Mouse (Mus musculus) mesoderm, embryonic 11.5 days (tissue): ENCODE measurements at regions not wholly inside any gene's neighbourhood (a gene's known extent, or its start where the extent isn't known, plus 50 kb on each side); places are given as distances from the start of the nearest gene placed in this dataset.

ENCODE experiments used
- DNase-seq: peaks from one replicate; pipeline ENCODE4 v3.0.0-alpha.2; 2012; ENCODE audit warnings: low read depth, low spot score

DNA sequence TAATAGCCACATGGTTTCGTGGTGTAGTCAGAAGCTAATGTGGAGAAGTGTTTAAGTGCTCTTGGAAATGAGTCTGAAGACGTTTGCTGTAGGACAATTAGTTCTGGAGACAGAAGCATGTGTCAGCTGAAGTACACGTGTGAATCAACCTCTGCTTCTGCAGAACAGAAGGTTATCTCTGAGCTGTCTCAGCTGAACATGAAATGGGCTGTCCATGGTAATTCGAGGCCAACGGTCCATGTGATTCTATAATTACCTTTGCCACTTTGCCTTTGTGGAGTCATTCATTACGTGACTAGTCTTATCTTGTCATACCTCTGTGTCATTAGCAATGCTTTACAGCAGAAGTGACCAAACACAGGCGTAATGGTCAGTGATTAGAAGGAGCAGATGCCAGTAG is 295.6 kb upstream of the Veph1 start:
- DNase-seq, result peak; percentile 15

DNA sequence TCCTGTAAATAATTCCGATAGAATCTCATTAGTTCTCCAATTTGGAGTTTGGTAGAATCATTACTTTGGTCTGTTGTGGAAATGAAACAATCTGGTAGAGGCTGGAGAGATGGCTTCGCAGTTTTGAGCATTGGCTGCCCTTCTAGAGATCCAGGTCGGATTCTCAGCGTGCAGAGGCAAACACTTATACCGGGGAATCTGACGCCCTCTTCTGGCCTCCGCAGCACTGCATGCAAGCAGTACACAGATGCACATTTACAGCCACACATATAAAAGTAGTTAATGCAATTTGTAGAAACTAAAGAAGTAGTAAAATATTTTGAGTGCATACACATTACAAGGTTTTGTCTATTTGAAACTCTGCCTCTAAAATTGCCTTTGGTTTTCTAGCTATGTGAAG is 294.1 kb upstream of the Veph1 start:
- no peak for DNase-seq

DNA sequence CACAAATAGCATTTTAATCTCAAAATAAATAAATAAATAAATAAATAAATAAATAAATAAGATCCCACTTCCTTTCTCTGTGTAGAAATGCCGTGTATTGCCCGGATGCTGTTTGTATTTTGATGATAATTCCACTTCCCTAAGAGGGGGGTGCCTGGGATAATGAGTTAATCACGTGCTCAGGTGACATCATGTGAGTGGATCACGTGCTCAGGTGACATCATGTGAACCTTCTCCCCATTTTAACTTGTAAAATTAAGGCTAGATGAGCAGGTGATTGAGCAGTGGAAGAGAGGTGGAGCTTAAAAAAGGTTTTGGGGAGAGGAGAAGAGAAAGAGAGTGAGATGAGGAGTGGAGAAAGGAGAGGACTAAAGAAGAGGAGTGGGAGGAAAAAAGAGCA is 292.8 kb upstream of the Veph1 start:
- no peak for DNase-seq

DNA sequence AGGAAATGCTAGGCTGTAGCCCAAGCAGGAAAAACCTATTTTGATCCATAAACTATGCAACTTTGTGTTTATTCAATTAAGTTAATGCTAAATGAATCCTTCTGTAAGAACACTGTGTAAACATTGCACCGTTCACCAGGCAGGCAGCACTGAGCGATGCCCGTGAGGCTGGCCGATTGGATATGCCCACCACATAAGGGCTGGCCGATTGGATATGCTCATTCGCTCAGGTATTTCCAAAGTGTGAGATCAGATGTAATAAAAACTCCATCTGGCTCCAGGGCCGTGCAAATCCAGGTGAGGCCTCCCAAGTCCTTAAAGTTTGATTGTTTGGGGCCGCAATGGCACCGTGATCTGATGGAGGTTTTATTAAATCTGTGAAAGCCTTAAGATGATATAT is 288.2 kb upstream of the Veph1 start:
- DNase-seq, result no peak

DNA sequence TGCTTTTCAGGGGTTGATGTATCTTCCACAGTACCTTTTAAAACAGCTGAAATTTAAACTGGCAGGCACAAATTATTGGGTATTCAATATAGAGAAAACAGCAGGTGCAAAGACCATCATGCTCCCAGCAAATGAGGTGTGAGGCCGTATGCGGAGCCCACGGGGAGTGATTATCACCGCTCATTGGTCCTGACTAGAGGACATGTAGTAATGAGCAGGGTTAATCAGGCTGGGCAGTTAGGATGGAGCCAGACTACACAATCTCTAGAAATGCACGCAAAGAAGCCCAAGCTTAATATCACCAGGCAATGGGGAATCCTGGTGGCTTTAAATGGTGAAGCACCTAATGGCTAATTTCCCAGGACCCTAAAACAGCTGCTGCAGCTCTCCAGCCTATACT is 287.5 kb upstream of the Veph1 start:
- no peak for DNase-seq

DNA sequence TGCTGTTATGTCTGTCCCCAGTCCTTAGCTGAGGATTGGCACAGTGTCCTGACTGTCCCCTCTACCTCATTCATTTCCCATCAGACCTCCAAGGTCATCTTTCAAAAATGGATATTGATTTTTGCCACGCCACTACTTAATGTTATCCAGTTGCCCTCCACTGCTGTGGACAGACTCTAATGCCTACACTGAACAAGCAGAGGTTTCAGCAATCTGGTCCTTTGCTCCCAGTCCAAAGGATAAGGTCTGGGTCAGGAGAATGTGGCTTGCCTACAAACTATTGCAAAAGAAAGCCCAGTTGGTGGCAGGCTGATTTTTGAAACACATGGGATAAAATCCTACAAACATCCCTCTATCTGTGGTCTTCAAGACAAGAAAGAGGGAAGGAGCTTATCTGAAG is 280.0 kb upstream of the Veph1 start:
- DNase-seq, result no peak

DNA sequence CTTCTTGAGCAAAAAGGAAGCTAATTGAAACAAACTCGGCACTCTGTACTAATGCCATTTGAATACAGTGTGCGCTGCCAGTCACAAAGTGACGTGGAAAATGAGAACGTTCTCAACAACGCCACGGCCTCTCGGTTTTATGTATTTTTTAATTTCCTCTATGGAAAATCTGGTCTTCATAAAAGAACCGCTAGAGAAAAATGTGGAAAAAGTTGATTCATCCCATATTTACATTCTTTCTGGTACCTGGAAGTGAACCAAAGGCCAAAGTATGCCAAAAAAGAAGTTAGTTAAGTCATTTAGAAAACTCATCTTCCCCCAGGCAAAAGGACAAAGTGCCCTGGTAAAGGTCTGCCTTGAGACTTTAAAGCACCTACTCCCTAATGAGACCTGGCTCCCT is 277.7 kb upstream of the Veph1 start:
- no peak for DNase-seq

DNA sequence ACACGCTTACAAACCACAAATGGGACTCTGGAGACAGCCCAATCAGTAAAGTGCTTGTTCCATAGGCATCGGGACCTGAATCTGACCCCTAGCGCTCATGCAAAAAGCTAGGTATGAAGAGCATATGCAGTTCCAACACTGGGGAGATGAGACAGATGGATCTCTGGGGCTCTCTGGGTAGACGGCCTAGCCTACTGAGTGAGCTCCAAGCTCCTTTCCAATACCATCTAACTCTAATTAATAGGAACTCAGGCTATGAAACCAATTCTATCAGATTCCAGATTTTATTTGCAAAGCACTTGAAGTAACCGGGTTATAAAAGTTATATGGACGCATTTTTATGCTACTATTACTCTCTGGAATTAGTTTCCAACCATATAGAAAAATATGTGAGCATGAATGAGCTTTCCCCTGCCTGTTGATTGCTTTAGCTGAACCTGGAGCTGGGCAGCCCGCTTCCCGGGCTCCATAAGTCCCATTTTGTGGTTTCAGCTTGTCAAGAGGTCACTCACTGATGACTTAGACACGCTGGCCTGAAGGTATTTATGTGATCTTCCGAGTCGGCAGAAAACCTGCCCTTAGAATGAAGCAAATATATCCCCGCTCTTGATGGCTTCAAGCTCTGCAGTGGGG is 276.4 kb upstream of the Veph1 start:
- no peak for DNase-seq

DNA sequence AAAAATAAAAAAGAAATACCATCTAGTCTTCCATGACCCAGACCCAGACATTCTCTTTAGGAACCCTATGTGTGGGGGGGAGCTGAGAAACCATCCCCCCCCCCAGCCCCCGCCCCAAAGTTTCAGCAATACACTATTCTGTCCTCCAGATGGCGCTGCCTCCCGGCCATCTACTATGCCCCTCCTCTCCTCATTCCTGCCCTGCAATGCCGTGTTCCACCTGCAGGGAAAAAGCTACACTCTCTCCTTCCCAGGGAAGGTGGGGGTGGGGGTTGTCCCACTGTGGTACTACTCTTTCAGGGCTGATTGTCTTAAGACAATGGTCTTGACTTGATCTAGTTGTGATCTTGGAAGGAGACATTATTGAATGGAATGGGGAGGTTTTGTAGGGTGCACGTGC is 273.7 kb upstream of the Veph1 start:
- DNase-seq, result no peak

DNA sequence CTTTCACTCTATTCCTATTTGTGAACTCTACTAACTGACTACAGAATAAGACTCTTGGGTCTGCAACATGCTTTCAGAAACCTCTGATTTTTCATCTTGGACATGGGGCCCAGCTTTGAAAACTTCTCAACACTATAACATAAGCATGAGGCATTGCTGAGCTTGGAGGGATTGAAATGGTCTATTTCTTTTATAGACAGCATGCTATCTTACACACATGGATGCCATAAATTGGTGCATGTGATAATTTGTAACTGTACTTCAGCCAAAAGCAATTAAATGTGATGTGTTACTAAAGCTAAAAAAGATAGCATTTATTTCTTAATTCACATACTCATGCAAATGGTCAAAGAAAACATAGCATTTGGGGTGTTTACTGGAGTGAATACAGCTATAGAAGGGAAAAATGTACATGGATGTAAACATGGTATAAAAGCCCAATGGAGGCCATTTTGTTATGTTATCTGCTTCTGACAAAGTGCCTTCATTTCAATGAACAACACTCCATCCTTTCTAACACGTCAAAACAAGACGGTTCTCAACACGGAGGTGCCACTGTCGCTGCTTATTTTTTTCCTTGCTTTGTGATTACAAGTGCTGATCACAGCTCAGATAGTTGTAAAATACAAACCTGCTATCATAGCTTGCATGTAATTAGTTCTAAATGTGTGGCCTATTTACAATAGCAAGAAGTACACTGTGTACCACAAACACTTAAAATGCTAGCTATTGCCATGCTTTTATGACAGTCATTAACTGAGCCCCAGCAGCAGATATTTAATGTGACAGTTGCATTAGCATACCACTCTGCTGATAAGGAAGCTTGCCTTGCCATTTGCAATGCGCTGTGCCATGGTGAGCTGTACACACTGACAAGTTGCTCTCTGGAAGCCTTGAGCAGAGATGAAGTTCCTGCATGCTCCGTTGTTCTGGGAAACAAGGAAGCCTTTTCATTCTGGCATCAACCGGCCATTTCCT is 267.9 kb upstream of the Veph1 start:
- DNase-seq, result no peak

DNA sequence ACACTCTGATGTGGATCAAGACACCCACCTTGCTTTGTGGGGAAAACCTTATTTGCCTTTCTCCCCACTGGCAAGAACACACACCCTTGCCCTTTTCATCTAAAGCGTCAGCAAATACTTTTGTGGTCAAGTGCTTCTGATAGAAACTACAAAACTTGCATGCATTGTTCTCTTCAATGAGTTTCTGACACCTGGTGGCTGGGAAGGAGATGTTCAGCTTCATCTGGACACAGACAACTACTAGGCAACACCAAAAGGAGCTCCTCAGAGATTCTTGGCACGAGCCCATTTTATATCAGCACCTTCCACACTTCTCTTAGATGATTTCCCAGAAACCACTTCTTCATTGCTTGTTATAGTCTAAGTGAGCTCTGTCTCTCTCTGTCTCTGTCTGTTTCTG is 266.7 kb upstream of the Veph1 start:
- DNase-seq, result no peak

DNA sequence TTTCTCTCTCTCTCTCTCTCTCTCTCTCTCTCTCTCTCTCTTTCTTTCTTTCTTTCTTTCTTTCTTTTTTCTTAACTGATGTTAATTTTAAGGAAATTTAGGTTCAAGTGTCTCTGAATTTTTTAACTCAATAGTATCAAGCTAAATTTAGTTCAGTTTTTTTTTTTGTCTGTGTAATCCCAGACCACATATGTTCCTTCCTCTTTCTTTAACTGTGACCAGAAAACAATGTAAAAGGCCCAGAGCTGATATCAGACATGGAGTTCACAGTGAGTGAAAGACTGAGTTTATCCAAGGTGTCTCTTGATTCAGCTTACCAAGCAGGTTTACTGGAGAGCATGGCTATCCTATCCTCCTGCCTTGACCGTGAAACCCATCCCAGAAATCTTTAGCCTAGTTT is 258.9 kb upstream of the Veph1 start:
- DNase-seq, result no peak

DNA sequence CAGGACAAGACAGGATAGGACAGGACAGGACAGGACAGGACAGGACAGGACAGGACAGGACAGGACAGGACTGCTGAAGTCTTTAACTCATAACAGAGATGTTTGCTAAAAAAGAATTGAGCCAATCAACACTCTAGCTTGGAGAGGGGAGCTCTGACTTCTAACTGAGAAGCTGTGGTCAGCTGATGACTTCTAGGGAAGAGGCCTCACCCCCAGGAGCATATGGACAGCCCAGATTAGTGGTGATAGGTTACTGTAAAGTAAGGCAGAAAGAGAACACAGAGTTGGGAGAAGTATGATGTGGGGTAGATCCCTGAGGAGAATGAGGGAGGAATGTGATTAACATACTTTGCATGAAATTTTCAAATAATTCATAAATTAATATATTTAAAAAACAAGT is 254.3 kb upstream of the Veph1 start:
- no peak for DNase-seq

DNA sequence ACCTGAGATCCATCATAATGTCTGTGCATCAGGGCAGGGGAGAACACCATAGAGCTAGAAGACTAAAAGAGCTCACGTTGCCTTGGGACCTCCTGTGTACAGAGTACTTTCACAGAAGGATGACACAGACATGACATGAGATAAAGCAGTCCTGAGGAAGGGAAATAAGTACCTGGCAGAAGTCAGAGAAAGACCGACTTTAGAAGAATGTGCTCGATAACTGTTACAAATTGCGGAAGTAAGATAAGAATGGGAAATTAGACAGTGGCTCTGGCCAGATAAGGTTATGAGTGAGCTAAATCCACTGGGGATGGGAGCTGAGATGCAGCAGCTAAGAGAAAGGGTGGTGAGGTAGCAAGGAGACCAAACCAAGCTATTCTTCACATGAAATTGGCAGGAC is 249.9 kb upstream of the Veph1 start:
- DNase-seq, result no peak

DNA sequence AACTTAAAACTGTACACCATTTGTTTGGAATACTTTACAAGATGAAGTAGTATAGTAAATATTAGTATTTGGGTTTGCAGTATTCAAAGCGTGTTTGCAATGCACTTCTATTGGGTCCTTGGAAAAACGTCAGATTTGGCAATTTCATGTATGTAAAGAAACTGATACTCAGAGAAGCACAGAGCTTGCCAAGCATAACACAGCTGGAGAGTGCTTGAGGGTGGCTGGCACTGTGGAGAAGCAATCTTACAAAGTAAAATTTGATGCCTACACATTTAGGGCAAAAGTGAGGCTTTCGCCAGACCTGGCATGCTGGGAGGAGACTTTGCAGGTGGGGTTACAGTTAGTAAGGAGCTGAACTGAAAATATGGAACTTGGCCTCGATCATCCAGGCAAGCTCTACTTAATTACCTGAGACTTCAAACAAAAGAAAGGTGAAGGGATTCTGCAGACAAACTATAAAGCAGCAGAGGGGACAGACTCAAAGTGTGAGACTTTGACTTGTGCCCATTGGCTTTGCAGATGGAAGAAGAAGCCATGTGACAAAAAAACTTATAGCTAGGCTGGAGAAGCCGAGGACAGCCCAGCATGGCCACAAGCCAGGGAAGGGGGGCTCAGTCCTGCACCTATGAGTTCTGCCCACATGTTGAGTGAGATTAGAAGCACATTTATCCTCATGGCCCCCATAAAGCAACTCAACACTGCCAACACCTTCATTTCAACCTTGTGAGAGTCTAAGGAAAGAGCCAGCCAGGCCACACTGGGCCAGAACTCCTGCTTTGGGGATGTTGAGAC is 247.7 kb upstream of the Veph1 start:
- no peak for DNase-seq

DNA sequence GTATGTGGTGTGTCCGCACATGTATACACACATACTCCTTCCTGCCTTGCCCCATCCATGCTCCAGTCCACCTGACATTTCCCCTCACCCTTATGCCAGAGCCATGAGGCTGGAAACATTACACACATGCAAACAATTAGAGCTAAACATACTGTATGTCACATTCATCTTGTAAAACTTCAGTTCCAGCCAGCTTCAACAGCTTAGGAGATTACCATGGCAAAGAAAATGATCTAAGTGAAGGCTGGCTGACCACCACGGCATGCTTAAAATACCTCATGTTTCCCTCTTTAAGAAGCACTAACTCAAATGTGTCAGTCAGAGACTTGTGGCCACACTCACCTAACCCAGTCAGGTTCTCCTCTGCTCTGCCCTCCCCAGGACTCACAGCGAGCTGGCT is 246.2 kb upstream of the Veph1 start:
- DNase-seq, result peak; percentile 50

DNA sequence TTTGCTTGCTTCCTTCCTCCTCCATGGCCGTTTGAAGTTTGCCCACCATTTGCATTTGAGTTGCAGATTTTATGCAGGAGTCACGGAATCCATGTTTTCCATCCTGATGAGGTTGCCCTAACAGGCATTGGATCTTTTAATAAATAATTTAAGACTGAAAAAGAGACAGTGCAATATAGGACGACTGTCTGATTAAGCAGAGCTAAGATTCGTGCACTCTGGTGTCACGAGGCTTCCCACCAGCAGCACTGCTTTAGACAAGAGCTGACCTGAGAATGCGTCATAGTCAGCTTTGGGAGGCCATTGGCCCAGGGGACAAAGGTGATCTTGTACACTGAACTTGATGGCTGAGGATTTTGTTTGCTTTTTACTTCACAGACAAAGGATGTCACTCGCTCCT is 241.3 kb upstream of the Veph1 start:
- no peak for DNase-seq

DNA sequence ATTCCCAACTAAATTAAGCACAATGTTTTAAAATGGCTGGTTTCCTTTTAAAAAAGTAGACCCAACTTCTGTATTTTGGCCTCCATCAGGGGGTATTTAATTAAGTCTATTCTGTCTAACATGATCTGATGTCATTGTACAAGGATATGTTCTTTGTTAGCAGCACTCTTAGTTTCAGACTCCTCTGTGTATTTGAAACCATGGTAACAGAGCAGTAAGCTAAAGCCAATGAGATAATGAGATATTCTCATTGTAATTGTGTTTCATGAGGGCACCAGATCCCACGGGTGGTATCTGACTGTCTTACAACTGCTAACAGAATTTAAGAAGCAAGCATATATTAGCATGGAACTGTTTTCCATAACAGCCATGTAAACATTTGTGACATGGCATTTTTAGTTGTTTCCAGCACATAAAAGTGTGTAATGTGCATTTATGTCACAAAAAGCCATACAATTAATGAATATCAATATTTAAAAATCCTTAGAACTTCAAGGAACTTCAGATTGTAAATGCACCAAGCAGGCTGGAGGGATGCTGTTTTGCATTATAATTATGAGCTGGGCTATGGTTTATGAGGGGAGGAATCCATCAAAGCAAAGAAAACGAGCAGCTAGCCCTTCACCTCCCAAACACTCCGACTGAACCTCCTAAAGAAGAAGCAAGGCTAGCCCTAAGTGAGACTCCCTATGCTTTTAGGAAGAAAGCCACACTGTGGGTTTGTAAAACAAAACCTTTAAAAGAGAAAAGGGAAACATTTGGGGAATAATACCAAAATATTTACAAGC is 240.7 kb upstream of the Veph1 start:
- peak; percentile 23 for DNase-seq

DNA sequence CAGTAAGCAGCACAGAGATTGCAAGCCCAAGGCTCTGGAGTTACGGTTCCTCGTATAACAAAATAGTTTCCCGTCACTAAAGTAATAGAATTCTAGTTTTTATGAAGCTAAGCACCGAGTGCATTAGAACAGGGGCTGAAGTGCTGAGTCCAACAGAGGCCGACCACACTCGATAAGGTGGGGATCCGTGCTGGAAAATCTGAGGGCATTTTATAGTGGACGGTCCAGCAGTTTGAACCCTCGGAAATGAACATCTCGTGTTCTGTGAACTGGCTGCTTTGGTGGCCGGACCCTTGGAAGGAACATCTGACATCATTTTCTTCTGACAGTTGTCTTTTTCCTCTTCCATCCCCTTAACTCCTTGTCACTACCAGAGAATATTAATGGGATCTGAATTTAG is 240.0 kb upstream of the Veph1 start:
- DNase-seq, result no peak

DNA sequence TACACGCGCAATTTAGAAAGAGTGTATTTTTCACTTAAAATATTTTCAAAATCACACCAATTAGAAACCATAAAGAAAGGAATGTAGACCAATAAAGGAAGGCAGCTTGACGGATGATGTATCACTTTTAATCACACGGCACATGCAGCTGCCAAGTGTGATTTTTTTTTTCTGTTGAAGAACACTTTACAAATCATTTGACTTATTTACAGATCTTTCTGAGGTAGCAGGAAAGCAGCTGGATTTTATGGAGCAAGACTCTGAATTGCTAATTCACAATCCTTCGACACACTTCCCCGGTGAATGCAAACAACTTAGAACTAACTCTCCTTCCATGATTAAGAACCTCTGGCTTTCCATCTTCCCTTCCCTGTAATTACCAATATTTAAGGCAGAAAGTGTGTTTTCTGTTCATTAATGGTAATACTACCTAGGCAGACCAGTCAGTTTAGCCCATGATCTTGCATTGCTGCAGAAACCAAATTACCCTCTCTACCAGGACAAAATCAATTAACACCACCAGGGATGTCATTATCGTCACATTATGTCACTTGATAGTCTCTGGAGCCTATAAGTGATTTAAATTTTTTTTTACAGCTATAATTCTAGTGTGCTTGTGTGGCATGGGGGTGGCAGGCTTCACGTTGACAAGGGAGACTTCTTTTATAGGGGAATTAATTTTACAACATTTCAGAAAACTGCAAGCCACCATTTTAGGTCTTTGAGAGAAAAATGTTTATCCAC is 239.3 kb upstream of the Veph1 start:
- no peak for DNase-seq

DNA sequence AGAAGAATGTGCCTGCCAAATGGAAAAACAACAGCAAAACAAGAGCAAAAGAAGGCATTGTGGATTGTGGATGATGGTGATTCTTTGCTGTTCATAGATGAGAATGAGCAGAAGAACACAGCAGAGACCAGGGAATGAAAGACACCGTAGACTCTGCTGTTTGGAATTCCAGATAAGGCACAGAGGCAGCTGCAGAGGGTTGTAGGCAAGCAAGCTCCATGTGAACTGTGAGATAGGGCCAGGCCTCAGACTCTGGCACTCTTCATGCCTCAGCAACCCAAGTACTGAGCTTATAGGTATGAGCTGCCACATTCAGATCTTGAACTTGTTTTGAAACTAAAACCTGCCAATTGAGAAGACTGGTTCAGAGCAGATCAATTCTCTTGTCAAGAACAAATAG is 223.3 kb upstream of the Veph1 start:
- no peak for DNase-seq
